Mouse (Mus musculus): ENCODE measurements at regions not wholly inside any gene's neighbourhood (a gene's known extent, or its start where the extent isn't known, plus 50 kb on each side); places are given as distances from the start of the nearest gene placed in this dataset.

GRCm38 (mm10) chr6:51710926-51711615, 187.4 kb downstream of the Snx10 start:
- no peak for TF ChIP-seq MAZ (IDR thresholded peaks at IDR 0.05; ENCODE audit: low read depth, low read length)
- TF ChIP-seq EP300 (IDR thresholded peaks at IDR 0.05; ENCODE audit: low read depth in 1 of 2, low read length in 2 of 2), result no peak
- no peak for TF ChIP-seq ZC3H11A (IDR thresholded peaks at IDR 0.05; ENCODE audit: low read depth, low read length)
- TF ChIP-seq CTCF (IDR thresholded peaks at IDR 0.05 in 2 of 3, conservative IDR thresholded peaks at IDR 0.05 in 1 of 3; ENCODE audit: control insufficient read depth in 1 of 3, insufficient read depth in 1 of 3, low read depth in 2 of 3, low read length in 3 of 3, poor library complexity in 1 of 3, severe bottlenecking in 1 of 3), result no peak
- no peak for TF ChIP-seq USF1 (IDR thresholded peaks at IDR 0.05; ENCODE audit: low read depth, low read length)
- no peak for TF ChIP-seq ZKSCAN1 (IDR thresholded peaks at IDR 0.05; ENCODE audit: low read depth, low read length)
- TF ChIP-seq SIN3A (IDR thresholded peaks at IDR 0.05; ENCODE audit: low read length), result no peak
- no peak for TF ChIP-seq POLR2AphosphoS2 (IDR thresholded peaks at IDR 0.05; ENCODE audit: low read length)
- TF ChIP-seq MXI1 (IDR thresholded peaks at IDR 0.05; ENCODE audit: low read depth, low read length), result no peak
- TF ChIP-seq POLR2A (IDR thresholded peaks at IDR 0.05; ENCODE audit: control insufficient read depth in 1 of 2, insufficient read depth in 1 of 2, low read depth in 1 of 2, low read length in 2 of 2, poor library complexity in 1 of 2), result no peak
- TF ChIP-seq ZNF384 (IDR thresholded peaks at IDR 0.05; ENCODE audit: low read depth, low read length), result no peak
- TF ChIP-seq JUND (IDR thresholded peaks at IDR 0.05; ENCODE audit: low read depth, low read length), result no peak
- TF ChIP-seq MAFK (IDR thresholded peaks at IDR 0.05; ENCODE audit: borderline replicate concordance, low read depth, low read length), result no peak
- no peak for TF ChIP-seq ELF1 (IDR thresholded peaks at IDR 0.05; ENCODE audit: low read depth, low read length)
